In genomic region chr19:44544775-44545174, GRCm38 (mm10) we compare ENCODE assay signal across 8 mouse cellular contexts. TPM values are rescaled to one million over a fixed set of nuclear protein-coding genes. Genes with fewer than 3 reads are reported as not detected.
A peak's percentile ranks its signal among the peaks of the same experiment; 100 is the strongest.
DNase-seq lines count a peak whose midpoint lies in the region; ATAC-seq lines count a peak whose summit lies in the region.

No protein-coding gene starts in this region.

- peaks cover 5% of the 10 kb centered on the region; the same call in 1 of the 2 replicates for H3K4me1 ChIP-seq in heart, embryonic 12.5 days (replicated peaks)
- H3K4me1 ChIP-seq in kidney, embryonic 16.5 days (ENCODE audit: insufficient read depth, low read length), result peaks cover 9% of the 10 kb centered on the region; the same call in 1 of the 2 replicates
- H3K4me1 ChIP-seq in liver, embryonic 11.5 days (replicated peaks; ENCODE audit: control insufficient read depth, insufficient read depth, low read length), result peaks cover 9% of the 10 kb centered on the region
- 0 out of 2 replicates have a peak, but pooled peaks cover 3% of the 10 kb centered on the region for H3K4me1 ChIP-seq in stomach, embryonic 15.5 days

- peaks cover 8% of the 10 kb centered on the region for H3K9me3 ChIP-seq in heart, embryonic 12.5 days (replicated peaks)
- H3K9me3 ChIP-seq in kidney, embryonic 16.5 days (ENCODE audit: low read length), result peaks cover 6% of the 10 kb centered on the region; the same call in 1 of the 2 replicates
- H3K9me3 ChIP-seq in liver, embryonic 11.5 days (ENCODE audit: control insufficient read depth, low read length), result peaks cover 5% of the 10 kb centered on the region; the same call in 1 of the 2 replicates
- H3K9me3 ChIP-seq in stomach, embryonic 15.5 days, result no peaks in the 10 kb centered on the region

- WGBS in heart, embryonic 12.5 days, result 2% methylated on average over 13 of the region's 13 CpGs
- 2% methylated on average over 12 of the region's 13 CpGs for WGBS in kidney, embryonic 16.5 days
- WGBS in liver, embryonic 11.5 days, result 3% methylated on average over 13 of the region's 13 CpGs
- 3% methylated on average over 13 of the region's 13 CpGs for WGBS in stomach, embryonic 15.5 days

- H3K4me2 ChIP-seq in heart, embryonic 12.5 days, result peak overlapping the region; percentile 100
- H3K4me2 ChIP-seq in kidney, embryonic 16.5 days (replicated peaks; ENCODE audit: low read depth, low read length), result peak overlapping the region; percentile 95
- peak overlapping the region; percentile 99 for H3K4me2 ChIP-seq in liver, embryonic 11.5 days
- peak overlapping the region; percentile 78 for H3K4me2 ChIP-seq in stomach, embryonic 15.5 days

- peak; percentile 68 for ATAC-seq in activated CD4-positive, CD25-positive, alpha-beta regulatory T cell, adult 4 months
- ATAC-seq in heart, embryonic 12.5 days (ENCODE audit: insufficient number of reproducible peaks, low FRiP score), result 0 out of 2 replicates have a peak, but pooled peaks have one; percentile 54
- ATAC-seq in kidney, embryonic 16.5 days (ENCODE audit: low FRiP score, low TSS enrichment), result no peak
- peak; percentile 67 for ATAC-seq in liver, embryonic 11.5 days (replicated peaks; ENCODE audit: low FRiP score)
- ATAC-seq in stomach, embryonic 15.5 days (ENCODE audit: insufficient read depth, low FRiP score, low read depth), result no peak

- 0 out of 2 replicates have a peak, but pooled peaks cover 6% of the 10 kb centered on the region for H3K27me3 ChIP-seq in heart, embryonic 12.5 days (replicated peaks)
- no peaks in the 10 kb centered on the region for H3K27me3 ChIP-seq in kidney, embryonic 16.5 days (ENCODE audit: insufficient read depth, low read length)
- H3K27me3 ChIP-seq in liver, embryonic 11.5 days (replicated peaks; ENCODE audit: control insufficient read depth, insufficient read depth, low read length), result no peaks in the 10 kb centered on the region; the same call in 1 of the 2 replicates
- H3K27me3 ChIP-seq in stomach, embryonic 15.5 days (replicated peaks), result 0 out of 2 replicates have a peak, but pooled peaks cover 7% of the 10 kb centered on the region

- no peak overlapping the region for H3K9ac ChIP-seq in heart, embryonic 12.5 days
- no peak overlapping the region for H3K9ac ChIP-seq in kidney, embryonic 16.5 days (replicated peaks; ENCODE audit: low read length)
- no peak overlapping the region for H3K9ac ChIP-seq in liver, embryonic 11.5 days (ENCODE audit: low read depth, low read length)
- no peak overlapping the region for H3K9ac ChIP-seq in stomach, embryonic 15.5 days

- peaks cover 32% of the 10 kb centered on the region for H3K36me3 ChIP-seq in heart, embryonic 12.5 days
- peaks cover 15% of the 10 kb centered on the region for H3K36me3 ChIP-seq in kidney, embryonic 16.5 days (ENCODE audit: insufficient read depth, low read length)
- peaks cover 11% of the 10 kb centered on the region for H3K36me3 ChIP-seq in liver, embryonic 11.5 days (ENCODE audit: control insufficient read depth, insufficient read depth, low read length)
- peaks cover 16% of the 10 kb centered on the region for H3K36me3 ChIP-seq in stomach, embryonic 15.5 days

- H3K4me3 ChIP-seq in heart, embryonic 12.5 days, result peak overlapping the region; percentile 74
- H3K4me3 ChIP-seq in kidney, embryonic 16.5 days (ENCODE audit: low read length), result peak overlapping the region; percentile 68
- peak overlapping the region; percentile 66 for H3K4me3 ChIP-seq in liver, embryonic 11.5 days (ENCODE audit: low read depth, low read length)
- no peak overlapping the region; the same call in 1 of the 2 replicates for H3K4me3 ChIP-seq in stomach, embryonic 15.5 days (replicated peaks)

- H3K27ac ChIP-seq in heart, embryonic 12.5 days (ENCODE audit: poor library complexity, severe bottlenecking), result no peak overlapping the region
- no peak overlapping the region for H3K27ac ChIP-seq in kidney, embryonic 16.5 days (ENCODE audit: low read length)
- no peak overlapping the region for H3K27ac ChIP-seq in liver, embryonic 11.5 days (ENCODE audit: low read depth, low read length)
- no peak overlapping the region for H3K27ac ChIP-seq in stomach, embryonic 15.5 days

- peak; percentile 88 for DNase-seq in 3T3-L1 (ENCODE audit: low read depth, low spot score)
- DNase-seq in embryo, embryonic 11 days, result peak; percentile 91
- DNase-seq in liver, embryonic 11.5 days (ENCODE audit: low spot score), result peak; percentile 63
- peak; percentile 78 for DNase-seq in naive thymus-derived CD4-positive, alpha-beta T cell, adult 2 months (ENCODE audit: low read depth)

RNA-seq across cellular contexts. Expression of gene Sec31b, which starts 0.9 kb away (rescaled TPM):
- 1 to 10 TPM in 1 of 2 experiments, under 1 TPM in 1; 0.62 to 1.5 TPM for polyA plus RNA-seq in activated CD4-positive, CD25-positive, alpha-beta regulatory T cell, adult 4 months (2017; shearing (Covaris generic))
- 1.5 and 2.1 TPM in 2 replicates for polyA plus RNA-seq in heart, embryonic 12.5 days (2016; fragmentation: Nextera tagmentation; extraction: Ambion mirVana)
- polyA plus RNA-seq in kidney, embryonic 16.5 days (2015; fragmentation: Nextera tagmentation; extraction: Ambion mirVana), result 1.3 and 1.9 TPM in 2 replicates
- polyA plus RNA-seq in liver, embryonic 11.5 days (2014; fragmentation: Nextera tagmentation; extraction: Ambion mirVana), result 0.55 and 0.58 TPM in 2 replicates
- polyA plus RNA-seq in stomach, embryonic 15.5 days (2015; fragmentation: Nextera tagmentation; extraction: Ambion mirVana), result 0.63 and 0.66 TPM in 2 replicates

RNA-seq across cellular contexts. Expression of gene Gm20538, which starts 7.9 kb away (rescaled TPM):
- 1 to 10 TPM in 1 of 2 experiments, not detected in 1; 2.1 TPM for polyA plus RNA-seq in activated CD4-positive, CD25-positive, alpha-beta regulatory T cell, adult 4 months (2017; shearing (Covaris generic))
- polyA plus RNA-seq in heart, embryonic 12.5 days (2016; fragmentation: Nextera tagmentation; extraction: Ambion mirVana), result not detected in 2 replicates
- polyA plus RNA-seq in kidney, embryonic 16.5 days (2015; fragmentation: Nextera tagmentation; extraction: Ambion mirVana), result 1.2 TPM in 1 of 2 replicates, not detected in the other
- polyA plus RNA-seq in liver, embryonic 11.5 days (2014; fragmentation: Nextera tagmentation; extraction: Ambion mirVana), result not detected in 2 replicates
- 1.0 TPM in 1 of 2 replicates, not detected in the other for polyA plus RNA-seq in stomach, embryonic 15.5 days (2015; fragmentation: Nextera tagmentation; extraction: Ambion mirVana)

RNA-seq across cellular contexts. Expression of gene Ndufb8, which starts 10.5 kb away (rescaled TPM):
- polyA plus RNA-seq in activated CD4-positive, CD25-positive, alpha-beta regulatory T cell, adult 4 months (2017; shearing (Covaris generic)), result 100 to 1,000 TPM; 300 to 321 TPM
- 824 and 832 TPM in 2 replicates for polyA plus RNA-seq in heart, embryonic 12.5 days (2016; fragmentation: Nextera tagmentation; extraction: Ambion mirVana)
- 632 and 676 TPM in 2 replicates for polyA plus RNA-seq in kidney, embryonic 16.5 days (2015; fragmentation: Nextera tagmentation; extraction: Ambion mirVana)
- polyA plus RNA-seq in liver, embryonic 11.5 days (2014; fragmentation: Nextera tagmentation; extraction: Ambion mirVana), result 488 and 497 TPM in 2 replicates
- 542 and 594 TPM in 2 replicates for polyA plus RNA-seq in stomach, embryonic 15.5 days (2015; fragmentation: Nextera tagmentation; extraction: Ambion mirVana)

RNA-seq across cellular contexts. Expression of gene Hif1an, which starts 17.9 kb away (rescaled TPM):
- polyA plus RNA-seq in activated CD4-positive, CD25-positive, alpha-beta regulatory T cell, adult 4 months (2017; shearing (Covaris generic)), result 10 to 100 TPM; 18.8 to 23.4 TPM
- 40.8 TPM in 2 replicates for polyA plus RNA-seq in heart, embryonic 12.5 days (2016; fragmentation: Nextera tagmentation; extraction: Ambion mirVana)
- 32.8 and 34.2 TPM in 2 replicates for polyA plus RNA-seq in kidney, embryonic 16.5 days (2015; fragmentation: Nextera tagmentation; extraction: Ambion mirVana)
- 19.7 and 22.4 TPM in 2 replicates for polyA plus RNA-seq in liver, embryonic 11.5 days (2014; fragmentation: Nextera tagmentation; extraction: Ambion mirVana)
- polyA plus RNA-seq in stomach, embryonic 15.5 days (2015; fragmentation: Nextera tagmentation; extraction: Ambion mirVana), result 27.0 and 27.2 TPM in 2 replicates

RNA-seq across cellular contexts. Expression of gene Wnt8b, which starts 51.5 kb away (rescaled TPM):
- not detected for polyA plus RNA-seq in activated CD4-positive, CD25-positive, alpha-beta regulatory T cell, adult 4 months (2017; shearing (Covaris generic))
- polyA plus RNA-seq in heart, embryonic 12.5 days (2016; fragmentation: Nextera tagmentation; extraction: Ambion mirVana), result not detected in 2 replicates
- polyA plus RNA-seq in kidney, embryonic 16.5 days (2015; fragmentation: Nextera tagmentation; extraction: Ambion mirVana), result 2.6 and 2.8 TPM in 2 replicates
- not detected in 2 replicates for polyA plus RNA-seq in liver, embryonic 11.5 days (2014; fragmentation: Nextera tagmentation; extraction: Ambion mirVana)
- polyA plus RNA-seq in stomach, embryonic 15.5 days (2015; fragmentation: Nextera tagmentation; extraction: Ambion mirVana), result 0.12 and 0.15 TPM in 2 replicates

Comparison
In these comparisons a context has a peak if more than half of its experiments do, and no peak if none do; other contexts are left out.
1. ATAC-seq: peak in activated CD4-positive, CD25-positive, alpha-beta regulatory T cell, adult 4 months (single experiment), heart, embryonic 12.5 days (single experiment) and liver, embryonic 11.5 days (single experiment); none in kidney, embryonic 16.5 days (single experiment) and stomach, embryonic 15.5 days (single experiment).
2. Peak in every context shown above with its lines, with median percentiles within 50 percentile points of each other: DNase-seq and H3K4me2 ChIP-seq.